Mouse (Mus musculus) layer of hippocampus, postnatal 10 days (tissue): ENCODE data around the gene Syt3. TPM values are rescaled to one million over a fixed set of nuclear protein-coding genes. Genes with fewer than 3 reads are reported as not detected.
A peak's percentile ranks its signal among the peaks of the same experiment; 100 is the strongest.

Experiments used
- DNase-seq, 2 experiments: peaks; one replicate each; pipeline ENCODE4 v3.0.0; 2021; ENCODE audit warnings: low spot score in 2 of 2
- total RNA-seq, 2 experiments: library from RNA; stranded (reverse); gene quantifications; 2 replicates each; pipeline ENCODE4 v1.2.3; 2021

The Syt3 gene
- total RNA-seq, 2 experiments from 2014 or later: 84.0 to 90.2 TPM

DNA sequence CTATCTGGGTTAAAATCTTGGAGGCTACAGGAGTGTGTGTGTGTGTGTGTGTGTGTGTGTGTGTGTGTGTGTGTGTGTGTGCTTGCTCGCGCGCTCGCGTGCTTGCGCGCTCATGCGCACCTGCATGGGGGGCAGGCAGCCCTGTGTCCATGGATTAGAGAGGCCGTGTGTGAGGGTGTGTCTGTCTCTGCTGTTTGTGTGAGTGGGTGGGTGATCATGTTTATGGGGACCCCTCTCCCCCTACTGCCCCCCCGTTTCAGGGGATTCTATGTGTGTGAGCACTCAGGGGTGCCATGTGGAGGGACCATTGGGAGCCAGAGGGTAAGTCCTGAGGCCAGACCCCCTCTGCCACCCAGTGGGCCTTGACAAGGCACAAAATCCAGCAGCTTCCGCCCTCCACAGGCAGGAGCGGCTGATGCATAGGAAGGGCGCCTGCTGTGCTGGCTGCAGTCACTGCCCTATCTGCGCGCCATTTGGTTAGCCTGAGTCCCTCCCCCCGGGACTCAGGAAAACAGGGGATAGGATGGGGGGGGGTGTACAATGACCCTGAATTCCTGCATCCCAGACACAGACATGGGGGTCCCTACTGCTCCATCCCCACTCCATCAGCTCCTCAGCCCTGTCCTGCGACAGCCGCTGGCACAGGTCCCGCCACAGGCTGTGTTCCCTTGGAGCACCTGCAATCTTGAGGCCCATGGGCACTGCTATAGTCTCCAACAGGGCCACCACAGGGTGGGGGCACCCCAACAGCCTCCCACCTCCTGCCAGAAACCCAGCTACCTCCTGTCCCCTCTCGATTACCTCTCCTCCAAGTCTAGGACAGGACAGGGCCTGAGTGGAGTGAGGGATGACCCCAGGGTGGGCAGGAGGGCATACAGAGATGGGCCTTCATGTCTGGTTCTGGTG lies 59.6 kb downstream of the Syt3 start:
- peak in 1 of 2 experiments; percentile 60 for DNase-seq

DNA sequence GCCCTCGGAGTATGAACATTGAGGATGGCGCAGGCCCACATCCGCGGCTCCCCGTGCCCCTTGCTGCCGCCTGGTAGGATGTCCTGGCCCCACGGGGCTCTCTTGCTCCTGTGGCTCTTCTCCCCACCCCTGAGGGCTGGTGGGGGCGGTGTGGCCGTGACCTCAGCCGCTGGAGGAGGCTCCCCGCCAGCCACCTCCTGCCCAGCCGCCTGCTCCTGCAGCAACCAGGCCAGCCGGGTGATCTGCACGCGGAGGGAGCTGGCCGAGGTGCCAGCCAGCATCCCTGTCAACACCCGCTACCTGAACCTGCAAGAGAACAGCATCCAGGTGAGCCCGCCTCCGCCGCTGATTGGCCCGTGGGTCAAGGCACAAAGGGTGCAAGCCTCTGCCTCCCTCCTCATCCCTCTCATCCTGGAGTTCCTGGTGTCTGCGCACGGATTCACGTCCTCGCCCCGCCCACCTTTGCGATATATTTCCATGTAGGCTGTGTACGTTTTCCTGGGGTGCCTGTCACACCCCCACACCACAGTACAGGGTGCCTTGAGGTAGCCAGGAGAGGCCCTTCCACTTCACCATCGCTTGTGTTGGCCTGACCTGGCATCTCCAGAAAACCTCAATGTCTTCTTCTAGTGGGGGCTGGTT lies 61.1 kb downstream of the Syt3 start:
- DNase-seq: no peak

DNA sequence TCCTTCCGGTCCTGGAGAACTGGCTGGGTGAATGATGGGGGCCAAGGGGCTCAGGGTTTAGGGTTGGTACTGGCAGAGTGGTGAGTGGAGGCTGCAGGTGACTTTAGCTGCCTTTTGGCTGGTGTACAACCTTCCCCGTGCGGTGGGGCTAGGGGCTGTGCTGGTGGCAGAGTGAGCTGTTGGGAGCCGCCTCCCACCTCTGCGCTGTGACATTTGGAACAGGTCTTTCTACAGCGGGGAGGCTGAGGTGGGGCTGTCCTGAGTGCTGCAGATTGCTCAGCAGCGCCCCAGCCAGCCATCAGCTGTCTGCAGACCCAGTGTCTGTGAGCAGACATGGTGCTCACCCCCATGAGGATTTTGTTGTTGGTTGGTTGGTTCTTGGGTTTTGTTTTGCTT lies 61.6 kb downstream of the Syt3 start:
- no peak for DNase-seq

DNA sequence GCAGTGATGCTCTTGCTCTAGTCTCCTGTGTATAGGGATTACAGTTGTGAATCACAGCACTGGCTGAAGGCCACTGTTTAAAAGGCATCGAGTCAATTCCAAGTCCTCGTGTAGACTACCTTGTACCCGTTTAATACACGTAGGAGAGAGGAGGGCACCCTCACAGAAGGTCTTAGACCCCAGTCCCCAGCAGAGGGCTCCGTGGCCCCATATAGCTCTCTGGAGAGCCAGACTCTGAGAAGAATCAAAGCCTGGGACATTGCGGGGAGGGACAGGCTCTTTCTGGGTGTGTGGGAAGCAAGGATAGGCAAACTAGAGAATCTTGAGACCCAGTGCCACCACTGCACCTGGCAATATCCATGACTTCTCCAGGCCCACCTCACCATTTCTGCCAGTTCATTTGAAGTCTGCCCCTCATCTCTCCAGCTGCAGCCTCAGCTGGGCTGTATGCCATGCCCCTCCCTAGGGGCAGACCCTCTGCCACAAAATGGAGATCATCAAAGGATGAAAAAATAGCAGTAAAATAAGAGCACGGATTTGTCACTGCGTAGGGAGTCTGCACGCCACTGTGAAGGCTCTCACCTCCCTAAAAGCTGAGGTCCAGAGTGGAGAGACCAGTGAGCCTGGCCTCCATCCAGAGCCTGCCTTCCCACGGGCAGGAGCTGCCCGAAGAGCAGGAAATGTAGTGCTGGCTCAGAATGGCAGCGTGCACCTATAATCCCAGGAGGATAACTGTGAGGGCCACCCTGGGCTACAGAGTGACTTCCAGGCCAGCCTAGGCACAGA lies 62.4 kb downstream of the Syt3 start:
- no peak for DNase-seq

Other genes starting within 250 kb of the Syt3 start
- gene Klk1b16, start 247.3 kb upstream of the Syt3 start, total RNA-seq: not detected
- gene Klk1b24, start 195.9 kb upstream of the Syt3 start, total RNA-seq: not detected
- not detected for gene Klk1b3, start 185.9 kb upstream of the Syt3 start, total RNA-seq
- gene Klk1b4, start 176.7 kb upstream of the Syt3 start, total RNA-seq: not detected
- gene Klk1b5, start 168.2 kb upstream of the Syt3 start, total RNA-seq: not detected
- not detected for gene Klk1, start 158.7 kb upstream of the Syt3 start, total RNA-seq
- gene Gm36864, start 147.9 kb upstream of the Syt3 start, total RNA-seq: not detected
- gene 1700028J19Rik, start 137.4 kb upstream of the Syt3 start, total RNA-seq: 1 to 10 TPM; 1.3 to 2.1 TPM
- gene 2410002F23Rik, start 137.4 kb upstream of the Syt3 start, total RNA-seq: 100 to 1,000 TPM; 117 to 139 TPM
- gene Acp4, start 126.7 kb upstream of the Syt3 start, total RNA-seq: not detected
- gene Gm15517, start 122.7 kb upstream of the Syt3 start, total RNA-seq: not detected
- gene Clec11a, start 77.2 kb upstream of the Syt3 start, total RNA-seq: 1 to 10 TPM; 1.9 TPM
- gene Shank1, start 73.8 kb upstream of the Syt3 start, total RNA-seq: 100 to 1,000 TPM; 439 to 476 TPM
- 1 to 10 TPM; 4.3 to 5.0 TPM for gene 1700008O03Rik, start 1.7 kb downstream of the Syt3 start, total RNA-seq
- 100 to 1,000 TPM; 338 to 365 TPM for gene Lrrc4b, start 44.9 kb downstream of the Syt3 start, total RNA-seq
- gene Aspdh, start 81.3 kb downstream of the Syt3 start, total RNA-seq: 10 to 100 TPM; 13.0 to 16.5 TPM
- gene Josd2, start 83.9 kb downstream of the Syt3 start, total RNA-seq: 10 to 100 TPM; 38.7 to 41.1 TPM
- gene Emc10, start 112.4 kb downstream of the Syt3 start, total RNA-seq: 100 to 1,000 TPM; 157 to 169 TPM
- 10 to 100 TPM; 27.6 to 33.3 TPM for gene Fam71e1, start 112.5 kb downstream of the Syt3 start, total RNA-seq
- gene Mybpc2, start 140.6 kb downstream of the Syt3 start, total RNA-seq: under 1 TPM; 0.11 to 0.18 TPM
- under 1 TPM in 1 of 2 experiments, not detected in 1; 0.11 TPM for gene Spib, start 148.0 kb downstream of the Syt3 start, total RNA-seq
- gene Pold1, start 164.7 kb downstream of the Syt3 start, total RNA-seq: 10 to 100 TPM; 10.3 to 13.6 TPM
- gene Nr1h2, start 169.8 kb downstream of the Syt3 start, total RNA-seq: 10 to 100 TPM; 58.3 to 67.3 TPM
- gene Napsa, start 188.3 kb downstream of the Syt3 start, total RNA-seq: under 1 TPM in 1 of 2 experiments, not detected in 1; 0.98 TPM
- gene Kcnc3, start 206.6 kb downstream of the Syt3 start, total RNA-seq: 100 to 1,000 TPM in 1 of 2 experiments, 10 to 100 TPM in 1; 93.0 to 106 TPM